Mouse (Mus musculus): ENCODE data around the gene Golga3. TPM values are rescaled to one million over a fixed set of nuclear protein-coding genes. Genes with fewer than 3 reads are reported as not detected.
A peak's percentile ranks its signal among the peaks of the same experiment; 100 is the strongest.

The Golga3 gene
- polyA plus RNA-seq, 1 experiment from 2014 or later: 20.6 TPM

- DNase-seq (ENCODE audit: low spot score): no peak
Measured at GRCm38 (mm10) chr5:110203164-110203895, 26.8 kb downstream of the Golga3 start.

GRCm38 (mm10) chr5:110204777-110205176, 28.3 kb downstream of the Golga3 start:
- Histone ChIP-seq H3K4me1 (no peaks in the 10 kb centered on the region), H3K27ac (no peak overlapping the region), H3K27me3 (ENCODE audit: insufficient read depth, poor library complexity, severe bottlenecking) (no peaks in the 10 kb centered on the region), H3K9me3 (no peaks in the 10 kb centered on the region), H3K36me3 (peaks cover 95% of the 10 kb centered on the region), H3K4me3 (no peak overlapping the region)
- WGBS: 78% methylated on average over 6 of the region's 6 CpGs
- no peak for DNase-seq (ENCODE audit: low spot score)

More at GRCm38 (mm10) chr5:110203164-110203895, 26.8 kb downstream of the Golga3 start:
- Histone ChIP-seq H3K4me1 (no peaks in the 10 kb centered on the region), H3K9me3 (no peaks in the 10 kb centered on the region), H3K4me3 (no peak overlapping the region), H3K27ac (no peak overlapping the region), H3K27me3 (ENCODE audit: insufficient read depth, poor library complexity, severe bottlenecking) (no peaks in the 10 kb centered on the region), H3K36me3 (peaks cover 85% of the 10 kb centered on the region)
- WGBS: 88% methylated on average over 10 of the region's 10 CpGs

- Histone ChIP-seq H3K4me3 (no peak overlapping the region), H3K36me3 (peaks cover 96% of the 10 kb centered on the region)
- 88% methylated on average over 2 of the region's 2 CpGs for WGBS
Measured at GRCm38 (mm10) chr5:110211312-110211711, 34.8 kb downstream of the Golga3 start.

GRCm38 (mm10) chr5:110216780-110217179, 40.3 kb downstream of the Golga3 start:
- no peak for DNase-seq (ENCODE audit: low spot score)
- WGBS: 95% methylated on average over 3 of the region's 3 CpGs
- no peaks in the 10 kb centered on the region for H3K4me1 ChIP-seq
- no peaks in the 10 kb centered on the region for H3K27me3 ChIP-seq (ENCODE audit: insufficient read depth, poor library complexity, severe bottlenecking)
- H3K27ac ChIP-seq: no peak overlapping the region
- H3K4me3 ChIP-seq: no peak overlapping the region
- H3K9me3 ChIP-seq: no peaks in the 10 kb centered on the region
- H3K36me3 ChIP-seq: peaks cover 97% of the 10 kb centered on the region

More at GRCm38 (mm10) chr5:110211312-110211711, 34.8 kb downstream of the Golga3 start:
- Histone ChIP-seq H3K27me3 (ENCODE audit: insufficient read depth, poor library complexity, severe bottlenecking) (no peaks in the 10 kb centered on the region), H3K4me1 (no peaks in the 10 kb centered on the region), H3K9me3 (no peaks in the 10 kb centered on the region), H3K27ac (no peak overlapping the region)
- DNase-seq (ENCODE audit: low spot score): no peak

DNA sequence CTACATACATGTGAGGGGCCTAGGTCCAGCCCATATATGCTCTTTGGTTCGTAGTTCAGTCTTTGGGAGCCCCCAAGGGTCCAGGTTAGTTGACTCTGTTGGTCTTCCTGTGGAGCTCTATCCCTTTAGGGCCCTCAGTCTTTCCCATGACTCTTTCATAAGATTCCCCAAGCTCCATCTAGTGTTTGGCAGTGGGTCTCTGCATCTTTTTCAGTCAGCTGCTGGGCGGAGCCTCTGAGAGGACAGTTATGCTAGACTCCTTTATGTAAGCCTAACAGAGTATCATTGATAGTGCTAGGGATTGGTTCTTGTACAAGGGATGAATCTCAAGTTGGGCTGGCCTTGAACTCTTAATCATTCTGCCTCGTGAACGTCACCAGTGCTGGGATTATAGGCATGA, 43.8 kb downstream of the Golga3 start:
- no peak overlapping the region for H3K27ac ChIP-seq
- no peaks in the 10 kb centered on the region for H3K27me3 ChIP-seq (ENCODE audit: insufficient read depth, poor library complexity, severe bottlenecking)
- no peaks in the 10 kb centered on the region for H3K9me3 ChIP-seq
- no peaks in the 10 kb centered on the region for H3K4me1 ChIP-seq
- DNase-seq (ENCODE audit: low spot score): no peak
- no peak overlapping the region for H3K4me3 ChIP-seq
- peaks cover 93% of the 10 kb centered on the region for H3K36me3 ChIP-seq
- 94% methylated on average over 4 of the region's 4 CpGs for WGBS

DNA sequence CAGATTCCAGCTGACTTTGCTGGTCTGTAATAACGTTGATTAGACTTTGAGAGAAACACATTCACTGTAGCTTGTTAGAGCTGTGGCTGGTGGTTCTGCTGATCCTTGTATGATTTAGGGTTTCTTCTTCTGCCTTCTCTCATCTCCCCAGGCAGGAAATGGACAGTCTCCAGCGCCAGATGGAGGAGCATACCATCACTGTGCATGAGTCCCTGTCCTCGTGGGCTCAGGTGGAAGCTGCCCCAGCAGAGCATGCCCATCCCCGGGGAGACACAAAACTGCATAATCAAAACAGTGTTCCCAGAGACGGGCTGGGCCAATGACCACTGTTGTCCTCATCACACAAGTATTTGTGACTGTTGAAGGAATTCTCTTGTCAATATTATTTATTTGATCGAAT, 46.3 kb downstream of the Golga3 start:
- DNase-seq (ENCODE audit: low spot score): no peak
- peaks cover 84% of the 10 kb centered on the region for H3K36me3 ChIP-seq
- no peak overlapping the region for H3K4me3 ChIP-seq
- H3K4me1 ChIP-seq: no peaks in the 10 kb centered on the region
- no peaks in the 10 kb centered on the region for H3K27me3 ChIP-seq (ENCODE audit: insufficient read depth, poor library complexity, severe bottlenecking)
- H3K9me3 ChIP-seq: no peaks in the 10 kb centered on the region
- 82% methylated on average over 6 of the region's 6 CpGs for WGBS
- no peak overlapping the region for H3K27ac ChIP-seq

DNA sequence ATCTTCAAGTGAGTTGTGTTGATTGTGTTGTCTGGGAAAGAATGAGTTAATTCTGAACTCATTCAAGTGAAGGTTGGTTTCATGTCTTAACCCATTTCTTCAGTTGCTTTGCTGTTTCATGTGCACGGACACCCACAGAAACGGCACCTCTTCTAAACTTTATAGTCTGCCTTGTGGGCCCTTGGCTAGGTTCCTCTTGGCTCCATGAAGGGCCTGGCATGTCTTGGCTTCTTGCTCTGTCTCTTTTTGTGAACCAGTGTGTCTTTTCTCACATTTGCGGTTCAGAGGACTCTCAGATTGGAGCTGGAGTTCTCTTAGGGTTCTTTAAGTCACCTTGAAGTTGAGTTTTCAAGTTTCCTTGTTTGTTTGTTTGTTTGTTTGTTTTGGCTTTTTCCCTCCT, 48.6 kb downstream of the Golga3 start:
- no peak for DNase-seq (ENCODE audit: low spot score)
- H3K4me3 ChIP-seq: no peak overlapping the region
- no peak overlapping the region for H3K27ac ChIP-seq
- H3K4me1 ChIP-seq: peaks cover 4% of the 10 kb centered on the region; the same call in 1 of the 2 replicates
- H3K9me3 ChIP-seq: no peaks in the 10 kb centered on the region
- WGBS: 91% methylated on average over 3 of the region's 3 CpGs
- peaks cover 63% of the 10 kb centered on the region for H3K36me3 ChIP-seq
- H3K27me3 ChIP-seq (ENCODE audit: insufficient read depth, poor library complexity, severe bottlenecking): no peaks in the 10 kb centered on the region

DNA sequence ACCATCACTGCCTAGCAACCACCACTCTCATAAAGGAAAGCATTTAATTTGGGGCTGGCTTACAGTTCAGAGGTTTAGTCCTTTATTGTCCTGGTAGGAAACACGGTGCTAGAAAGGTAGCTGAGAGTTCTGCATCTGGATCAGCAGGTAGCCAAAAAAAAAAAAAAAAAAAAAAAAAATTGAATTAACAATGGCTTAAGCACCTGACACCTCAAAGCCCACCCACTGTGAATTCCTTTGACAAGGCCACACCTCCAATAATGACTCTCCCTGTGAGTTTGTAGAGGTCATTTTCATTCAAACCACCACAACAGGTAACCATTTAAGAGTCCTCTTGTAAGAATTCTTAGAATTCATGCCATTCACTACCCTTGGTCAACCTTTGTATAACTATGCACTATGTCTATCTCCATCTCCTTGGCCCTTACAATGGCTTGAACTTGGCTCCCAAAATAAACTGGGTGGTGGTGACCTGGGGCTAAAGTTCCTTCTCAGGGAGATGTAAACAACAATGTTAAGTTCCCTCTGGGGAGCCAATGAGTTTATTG, 50.9 kb downstream of the Golga3 start:
- 26% methylated on average over 1 of the region's 1 CpGs for WGBS
- DNase-seq (ENCODE audit: low spot score): no peak
- H3K27ac ChIP-seq: no peak overlapping the region
- H3K9me3 ChIP-seq: no peaks in the 10 kb centered on the region
- peaks cover 40% of the 10 kb centered on the region for H3K36me3 ChIP-seq
- no peaks in the 10 kb centered on the region for H3K27me3 ChIP-seq (ENCODE audit: insufficient read depth, poor library complexity, severe bottlenecking)
- H3K4me3 ChIP-seq: no peak overlapping the region
- H3K4me1 ChIP-seq: peaks cover 13% of the 10 kb centered on the region

GRCm38 (mm10) chr5:110230401-110230779, 53.9 kb downstream of the Golga3 start:
- Histone ChIP-seq H3K36me3 (peaks cover 26% of the 10 kb centered on the region), H3K9me3 (no peaks in the 10 kb centered on the region), H3K4me3 (peak overlapping the region; percentile 96), H3K27ac (peak overlapping the region; percentile 96), H3K4me1 (peaks cover 13% of the 10 kb centered on the region), H3K27me3 (ENCODE audit: insufficient read depth, poor library complexity, severe bottlenecking) (no peaks in the 10 kb centered on the region)
- WGBS: 12% methylated on average over 8 of the region's 8 CpGs
- no peak for DNase-seq (ENCODE audit: low spot score)

GRCm38 (mm10) chr5:110230780-110231461, 54.4 kb downstream of the Golga3 start, which contains the start of gene Ankle2:
TSS of gene Ankle2 (plus strand) at chr5:110231004.
- no peaks in the 10 kb centered on the region for H3K9me3 ChIP-seq
- peak; percentile 96 for DNase-seq (ENCODE audit: low spot score)
- peak within 1 kb of the TSS; percentile 96 for H3K27ac ChIP-seq
- H3K36me3 ChIP-seq: peaks cover 29% of the 10 kb centered on the region
- H3K4me1 ChIP-seq: peaks cover 13% of the 10 kb centered on the region
- H3K27me3 ChIP-seq (ENCODE audit: insufficient read depth, poor library complexity, severe bottlenecking): no peaks in the 10 kb centered on the region
- under 1% methylated on average over 81 of the region's 81 CpGs for WGBS
- peak within 1 kb of the TSS; percentile 96 for H3K4me3 ChIP-seq

DNA sequence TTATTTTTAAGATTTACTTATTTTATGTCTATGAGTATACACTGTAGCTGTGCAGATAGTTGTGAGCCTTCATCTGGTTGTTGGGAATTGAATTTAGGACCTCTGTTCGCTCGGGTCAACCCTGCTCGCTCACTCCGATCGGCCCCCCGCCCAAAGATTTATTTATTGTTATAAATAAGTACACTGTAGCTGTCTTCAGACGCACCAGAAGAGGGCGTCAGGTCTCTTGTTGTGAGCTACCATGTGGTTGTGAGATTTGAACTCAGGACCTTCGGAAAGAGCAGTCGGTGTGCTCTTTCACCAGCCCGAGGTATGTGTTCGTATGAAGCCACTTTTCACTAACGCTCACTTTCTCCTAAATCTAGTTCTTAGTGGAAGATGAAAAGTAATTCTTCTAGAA, 55.1 kb downstream of the Golga3 start:
- no peak for DNase-seq (ENCODE audit: low spot score)
- Histone ChIP-seq H3K27ac (peak overlapping the region; percentile 96; the same call in 1 of the 2 replicates), H3K36me3 (peaks cover 35% of the 10 kb centered on the region), H3K27me3 (ENCODE audit: insufficient read depth, poor library complexity, severe bottlenecking) (no peaks in the 10 kb centered on the region), H3K9me3 (no peaks in the 10 kb centered on the region), H3K4me3 (peak overlapping the region; percentile 96), H3K4me1 (peaks cover 13% of the 10 kb centered on the region)
- WGBS: 49% methylated on average over 13 of the region's 13 CpGs

DNA sequence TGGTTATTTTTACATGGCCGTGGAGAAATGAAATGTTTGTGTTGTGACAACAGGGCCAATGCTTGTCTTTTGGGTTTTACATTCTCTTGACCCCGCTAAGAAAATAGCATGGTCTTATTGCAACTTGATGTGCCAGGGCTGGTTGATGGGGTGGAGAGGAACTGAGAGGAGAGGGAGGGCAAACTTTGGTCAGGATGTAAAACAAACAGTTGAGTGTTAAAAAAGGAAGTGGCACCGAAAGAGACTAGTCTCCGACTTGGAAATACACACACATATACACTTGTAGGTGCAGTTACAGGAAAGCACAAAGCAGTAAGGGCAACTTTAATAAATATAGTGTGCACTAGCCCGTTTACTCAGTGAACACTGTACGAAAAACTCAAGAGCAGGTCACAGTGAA, 55.8 kb downstream of the Golga3 start:
- Histone ChIP-seq H3K36me3 (peaks cover 34% of the 10 kb centered on the region), H3K27me3 (ENCODE audit: insufficient read depth, poor library complexity, severe bottlenecking) (no peaks in the 10 kb centered on the region), H3K4me3 (peak overlapping the region; percentile 96; the same call in 1 of the 2 replicates), H3K9me3 (no peaks in the 10 kb centered on the region), H3K27ac (no peak overlapping the region), H3K4me1 (peaks cover 13% of the 10 kb centered on the region)
- WGBS: 88% methylated on average over 6 of the region's 6 CpGs
- no peak for DNase-seq (ENCODE audit: low spot score)

- no peaks in the 10 kb centered on the region for H3K27me3 ChIP-seq (ENCODE audit: insufficient read depth, poor library complexity, severe bottlenecking)
- H3K4me1 ChIP-seq: no peaks in the 10 kb centered on the region
- DNase-seq (ENCODE audit: low spot score): no peak
- peaks cover 95% of the 10 kb centered on the region for H3K36me3 ChIP-seq
- H3K9me3 ChIP-seq: no peaks in the 10 kb centered on the region
- WGBS: 61% methylated on average over 2 of the region's 2 CpGs
- H3K4me3 ChIP-seq: no peak overlapping the region
- no peak overlapping the region for H3K27ac ChIP-seq
Measured at GRCm38 (mm10) chr5:110244091-110244490, 67.6 kb downstream of the Golga3 start.
